Mouse (Mus musculus) T-cell, adult 2 months (primary cell): ENCODE data around the gene Psen1.

ENCODE experiments used
- DNase-seq: peaks from one replicate; pipeline ENCODE4 v3.0.0; 2022; ENCODE audit warnings: low spot score

The Psen1 gene

DNA sequence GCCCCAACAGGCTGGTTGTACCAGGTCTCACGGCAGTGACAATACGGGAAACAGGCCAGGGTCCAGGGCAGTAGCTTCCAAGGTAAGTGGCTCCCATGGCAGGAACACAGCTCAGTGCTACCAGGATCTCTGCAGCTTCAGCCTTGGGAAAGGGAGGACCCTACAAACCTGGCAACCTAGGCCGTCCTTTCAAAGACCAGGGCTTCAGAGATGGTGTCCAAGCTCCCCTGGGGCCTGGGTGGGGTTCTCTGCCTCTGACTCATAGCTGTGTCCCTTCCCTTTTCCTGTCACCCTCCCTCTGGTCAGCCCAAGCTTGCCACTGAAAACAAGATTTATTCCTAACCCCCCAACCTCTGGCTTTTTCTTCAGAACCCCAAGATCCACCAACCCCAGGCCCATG lies 92.2 kb downstream of the Psen1 start:
- no peak for DNase-seq

DNA sequence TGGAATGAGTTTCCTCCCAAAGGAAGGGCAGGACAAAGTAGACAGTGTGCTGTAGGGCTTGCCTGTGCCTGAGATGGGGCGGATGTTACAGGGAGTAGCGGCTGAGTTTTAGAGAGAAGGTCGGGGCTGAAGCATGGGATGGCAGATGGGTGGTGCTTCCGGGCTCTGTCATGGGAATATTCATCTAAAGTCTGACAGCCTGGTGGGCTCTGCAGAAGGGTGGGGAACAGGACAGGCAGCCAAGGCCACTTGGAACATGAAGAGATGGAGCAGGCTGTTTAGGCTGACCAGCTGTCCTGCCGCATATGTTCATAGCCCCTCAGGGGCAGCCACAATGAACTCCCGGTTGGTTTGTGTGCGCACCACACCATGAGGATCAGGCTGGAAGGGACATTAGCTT lies 93.3 kb downstream of the Psen1 start:
- DNase-seq, result no peak

DNA sequence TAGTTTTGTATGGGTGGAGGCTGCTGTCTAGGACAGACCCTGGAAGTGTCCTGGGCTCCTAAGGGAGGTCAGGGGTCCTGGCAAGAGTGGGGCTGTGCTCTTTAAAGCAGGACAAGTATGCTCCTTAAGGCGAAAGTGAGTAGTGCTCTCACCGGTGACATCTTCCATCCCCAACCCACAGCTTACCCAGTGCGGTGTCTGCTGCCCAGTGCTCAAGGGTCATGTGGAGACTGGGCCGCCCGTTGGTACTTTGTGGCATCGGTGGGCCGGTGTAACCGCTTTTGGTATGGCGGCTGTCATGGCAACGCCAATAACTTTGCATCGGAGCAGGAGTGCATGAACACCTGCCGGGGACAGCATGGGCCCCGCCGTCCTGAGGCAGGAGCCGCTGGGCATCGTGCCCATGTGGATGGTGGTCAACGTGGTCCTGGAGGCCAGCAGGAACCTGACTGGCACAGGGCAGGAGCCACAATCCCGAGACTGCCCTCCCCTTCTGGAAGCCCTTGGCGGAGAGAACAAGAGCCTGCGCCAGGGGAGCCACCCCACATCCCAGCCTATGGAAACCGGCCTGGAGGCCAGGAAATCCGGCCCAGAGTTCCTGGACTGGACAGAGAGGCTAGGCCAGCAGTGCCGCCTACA lies 93.8 kb downstream of the Psen1 start:
- no peak for DNase-seq

DNA sequence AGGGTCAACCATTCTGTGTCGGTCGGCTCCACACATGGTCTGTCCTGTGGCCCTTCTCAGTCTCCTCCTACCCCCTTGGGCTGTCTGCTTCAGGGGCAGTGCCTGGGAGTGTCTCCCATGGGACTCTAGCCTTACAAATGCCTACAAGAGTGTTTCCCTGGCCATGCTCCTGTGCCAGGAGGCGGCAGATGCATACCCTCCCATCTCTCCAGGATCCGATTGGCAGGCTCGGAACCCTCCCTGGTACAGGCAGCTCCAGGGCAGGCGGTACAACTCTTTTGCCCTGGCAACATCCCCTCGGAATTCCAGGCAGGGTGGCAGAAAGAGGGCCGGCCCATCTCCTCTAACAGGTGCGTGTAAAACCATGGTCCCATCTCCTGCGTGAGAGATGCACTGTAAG lies 94.7 kb downstream of the Psen1 start:
- DNase-seq, result no peak
